Mouse (Mus musculus): ENCODE data around the gene Atg9b.

GRCm38 (mm10) chr5:24342205-24342963 is 49.6 kb downstream of the Atg9b start:
- no peak for TF ChIP-seq EP300 (IDR thresholded peaks at IDR 0.05)
- TF ChIP-seq CTCF (IDR thresholded peaks at IDR 0.05) = no peak

All from lung, postnatal 0 days (tissue).